Mouse (Mus musculus): ENCODE results near the gene Mpp3. TPM values are rescaled to one million over a fixed set of nuclear protein-coding genes. Genes with fewer than 3 reads are reported as not detected.

Gene Mpp3
- polyA plus RNA-seq, 1 experiment from 2014 or later, result 3.3 TPM

- Histone ChIP-seq H3K9me3 (ENCODE audit: control insufficient read depth, low read length) (no peaks in the 10 kb centered on the region), H3K4me2 (ENCODE audit: low read length) (peak overlapping the region; percentile 95), H3K27me3 (ENCODE audit: control insufficient read depth, insufficient read depth, low read length) (peaks cover 54% of the 10 kb centered on the region), H3K4me3 (ENCODE audit: control insufficient read depth in 1 of 2, insufficient read depth in 1 of 2, low read depth in 1 of 2, low read length in 2 of 2) (peak overlapping the region; percentile 50 to 60), H3K36me3 (ENCODE audit: control insufficient read depth, insufficient read depth, low read length) (no peaks in the 10 kb centered on the region), H3K9ac (ENCODE audit: low read length) (peak overlapping the region; percentile 74), H3K4me1 (ENCODE audit: control insufficient read depth in 2 of 2, insufficient read depth in 2 of 2, low read length in 2 of 2) (peaks cover 18 to 30% of the 10 kb centered on the region in 2 experiments), H3K27ac (replicated peaks in 1 of 2; ENCODE audit: control insufficient read depth in 1 of 2, insufficient read depth in 1 of 2, low read depth in 2 of 2, low read length in 2 of 2) (peak overlapping the region in 1 of 2 experiments; percentile 46; a peak in 2 of 4 replicates)
- WGBS, result under 1% methylated on average over 78 of the region's 78 CpGs
- peak; percentile 24; the same call in 1 of the 2 replicates for ATAC-seq (ENCODE audit: insufficient number of reproducible peaks, insufficient read depth, low FRiP score, low read depth)
These were observed 64.6 kb downstream of the Mpp3 start for GRCm38 (mm10) chr11:101963473-101964291.

GRCm38 (mm10) chr11:101963043-101963442 is 65.2 kb downstream of the Mpp3 start:
- H3K4me1 ChIP-seq (ENCODE audit: control insufficient read depth in 2 of 2, insufficient read depth in 2 of 2, low read length in 2 of 2), result peaks cover 13 to 26% of the 10 kb centered on the region in 2 experiments
- ATAC-seq (ENCODE audit: insufficient number of reproducible peaks, insufficient read depth, low FRiP score, low read depth), result no peak
- H3K36me3 ChIP-seq (ENCODE audit: control insufficient read depth, insufficient read depth, low read length), result no peaks in the 10 kb centered on the region
- peaks cover 54% of the 10 kb centered on the region for H3K27me3 ChIP-seq (ENCODE audit: control insufficient read depth, insufficient read depth, low read length)
- H3K4me2 ChIP-seq (ENCODE audit: low read length), result peak overlapping the region; percentile 95
- H3K9me3 ChIP-seq (ENCODE audit: control insufficient read depth, low read length), result no peaks in the 10 kb centered on the region
- peak overlapping the region in 1 of 2 experiments; percentile 46; a peak in 2 of 4 replicates for H3K27ac ChIP-seq (replicated peaks in 1 of 2; ENCODE audit: control insufficient read depth in 1 of 2, insufficient read depth in 1 of 2, low read depth in 2 of 2, low read length in 2 of 2)
- peak overlapping the region; percentile 50 to 60 for H3K4me3 ChIP-seq (ENCODE audit: control insufficient read depth in 1 of 2, insufficient read depth in 1 of 2, low read depth in 1 of 2, low read length in 2 of 2)
- WGBS, result 4% methylated on average over 11 of the region's 11 CpGs
- H3K9ac ChIP-seq (ENCODE audit: low read length), result peak overlapping the region; percentile 74

GRCm38 (mm10) chr11:101957476-101957875 is 70.8 kb downstream of the Mpp3 start:
- peaks cover 9 to 17% of the 10 kb centered on the region in 2 experiments for H3K4me1 ChIP-seq (ENCODE audit: control insufficient read depth in 2 of 2, insufficient read depth in 2 of 2, low read length in 2 of 2)
- H3K9me3 ChIP-seq (ENCODE audit: control insufficient read depth, low read length), result no peaks in the 10 kb centered on the region
- no peak overlapping the region for H3K9ac ChIP-seq (ENCODE audit: low read length)
- H3K27ac ChIP-seq (replicated peaks in 1 of 2; ENCODE audit: control insufficient read depth in 1 of 2, insufficient read depth in 1 of 2, low read depth in 2 of 2, low read length in 2 of 2), result no peak overlapping the region
- H3K36me3 ChIP-seq (ENCODE audit: control insufficient read depth, insufficient read depth, low read length), result no peaks in the 10 kb centered on the region
- WGBS, result 74% methylated on average over 5 of the region's 5 CpGs
- no peak overlapping the region for H3K4me3 ChIP-seq (ENCODE audit: control insufficient read depth in 1 of 2, insufficient read depth in 1 of 2, low read depth in 1 of 2, low read length in 2 of 2)
- no peak overlapping the region for H3K4me2 ChIP-seq (ENCODE audit: low read length)
- ATAC-seq (ENCODE audit: insufficient number of reproducible peaks, insufficient read depth, low FRiP score, low read depth), result no peak
- H3K27me3 ChIP-seq (ENCODE audit: control insufficient read depth, insufficient read depth, low read length), result peaks cover 17% of the 10 kb centered on the region

- ATAC-seq (ENCODE audit: insufficient number of reproducible peaks, insufficient read depth, low FRiP score, low read depth), result no peak
- Histone ChIP-seq H3K9ac (ENCODE audit: low read length) (peak overlapping the region; percentile 34; the same call in 1 of the 2 replicates), H3K27ac (replicated peaks in 1 of 2; ENCODE audit: control insufficient read depth in 1 of 2, insufficient read depth in 1 of 2, low read depth in 2 of 2, low read length in 2 of 2) (peak overlapping the region; percentile 66 to 75), H3K4me2 (ENCODE audit: low read length) (peak overlapping the region; percentile 40), H3K4me1 (ENCODE audit: control insufficient read depth in 2 of 2, insufficient read depth in 2 of 2, low read length in 2 of 2) (peaks cover 17 to 21% of the 10 kb centered on the region in 2 experiments), H3K9me3 (ENCODE audit: control insufficient read depth, low read length) (no peaks in the 10 kb centered on the region), H3K4me3 (ENCODE audit: control insufficient read depth in 1 of 2, insufficient read depth in 1 of 2, low read depth in 1 of 2, low read length in 2 of 2) (no peak overlapping the region), H3K27me3 (ENCODE audit: control insufficient read depth, insufficient read depth, low read length) (no peaks in the 10 kb centered on the region), H3K36me3 (ENCODE audit: control insufficient read depth, insufficient read depth, low read length) (no peaks in the 10 kb centered on the region)
- WGBS, result 32% methylated on average over 4 of the region's 4 CpGs
These were observed 74.8 kb downstream of the Mpp3 start for GRCm38 (mm10) chr11:101953441-101953840.

- H3K4me3 ChIP-seq (ENCODE audit: control insufficient read depth in 1 of 2, insufficient read depth in 1 of 2, low read depth in 1 of 2, low read length in 2 of 2), result no peak overlapping the region
- H3K27me3 ChIP-seq (ENCODE audit: control insufficient read depth, insufficient read depth, low read length), result no peaks in the 10 kb centered on the region
- WGBS, result 21% methylated on average over 24 of the region's 24 CpGs
- peaks cover 17 to 21% of the 10 kb centered on the region in 2 experiments for H3K4me1 ChIP-seq (ENCODE audit: control insufficient read depth in 2 of 2, insufficient read depth in 2 of 2, low read length in 2 of 2)
- H3K27ac ChIP-seq (replicated peaks in 1 of 2; ENCODE audit: control insufficient read depth in 1 of 2, insufficient read depth in 1 of 2, low read depth in 2 of 2, low read length in 2 of 2), result peak overlapping the region; percentile 66 to 75
- no peaks in the 10 kb centered on the region for H3K9me3 ChIP-seq (ENCODE audit: control insufficient read depth, low read length)
- H3K9ac ChIP-seq (ENCODE audit: low read length), result peak overlapping the region; percentile 34; the same call in 1 of the 2 replicates
- peak overlapping the region; percentile 40 for H3K4me2 ChIP-seq (ENCODE audit: low read length)
- H3K36me3 ChIP-seq (ENCODE audit: control insufficient read depth, insufficient read depth, low read length), result no peaks in the 10 kb centered on the region
- peak; percentile 87 for ATAC-seq (ENCODE audit: insufficient number of reproducible peaks, insufficient read depth, low FRiP score, low read depth)
These were observed 75.5 kb downstream of the Mpp3 start for GRCm38 (mm10) chr11:101952541-101953341.

- H3K36me3 ChIP-seq (ENCODE audit: control insufficient read depth, insufficient read depth, low read length), result no peaks in the 10 kb centered on the region
- no peak overlapping the region for H3K27ac ChIP-seq (replicated peaks in 1 of 2; ENCODE audit: control insufficient read depth in 1 of 2, insufficient read depth in 1 of 2, low read depth in 2 of 2, low read length in 2 of 2)
- H3K4me3 ChIP-seq (ENCODE audit: control insufficient read depth in 1 of 2, insufficient read depth in 1 of 2, low read depth in 1 of 2, low read length in 2 of 2), result no peak overlapping the region
- WGBS, result 52% methylated on average over 5 of the region's 5 CpGs
- H3K9me3 ChIP-seq (ENCODE audit: control insufficient read depth, low read length), result no peaks in the 10 kb centered on the region
- no peak for ATAC-seq (ENCODE audit: insufficient number of reproducible peaks, insufficient read depth, low FRiP score, low read depth)
- H3K27me3 ChIP-seq (ENCODE audit: control insufficient read depth, insufficient read depth, low read length), result no peaks in the 10 kb centered on the region
- H3K9ac ChIP-seq (ENCODE audit: low read length), result no peak overlapping the region
- peaks cover 20 to 23% of the 10 kb centered on the region in 2 experiments for H3K4me1 ChIP-seq (ENCODE audit: control insufficient read depth in 2 of 2, insufficient read depth in 2 of 2, low read length in 2 of 2)
- no peak overlapping the region for H3K4me2 ChIP-seq (ENCODE audit: low read length)
These were observed 78.2 kb downstream of the Mpp3 start for GRCm38 (mm10) chr11:101950021-101950420.

Data from heart, embryonic 14.5 days (tissue).